Mouse (Mus musculus) ES-E14 (cell line): ENCODE data around the gene Wfdc21.

Source experiments
- HCFC1 ChIP-seq: IDR thresholded peaks from 2 replicates; pipeline ENCODE4 v1.6.1; 2012; ENCODE audit warnings: low read length, inconsistent platforms, borderline replicate concordance; ENCODE audit not compliant: insufficient read depth
- ZNF384 ChIP-seq: IDR thresholded peaks from 2 replicates; pipeline ENCODE4 v1.6.1; 2012; ENCODE audit warnings: low read depth, low read length, inconsistent platforms

DNA sequence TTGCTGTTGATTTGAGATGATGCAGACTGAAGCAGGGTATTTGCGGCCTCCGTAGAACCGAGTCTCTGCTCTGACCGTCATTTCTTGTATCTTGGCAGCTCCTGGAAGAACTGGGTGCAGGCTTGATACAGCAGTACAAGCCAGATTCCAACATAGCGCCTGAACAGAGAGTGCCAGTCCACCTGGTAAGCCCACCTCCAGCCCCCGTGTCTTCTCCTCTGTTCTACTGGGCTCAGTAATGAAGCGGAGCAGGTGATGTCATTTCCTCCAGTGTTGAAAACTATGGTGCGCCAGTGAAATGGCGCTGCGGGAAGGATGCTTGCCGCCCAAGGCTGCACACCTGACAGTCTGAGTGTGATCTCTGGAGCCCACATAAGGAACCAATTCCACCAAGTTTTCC is 27.6 kb downstream of the Wfdc21 start:
- TF ChIP-seq HCFC1 = no peak
- TF ChIP-seq ZNF384 = no peak
